Mouse (Mus musculus) forebrain, embryonic 15.5 days (tissue): Measurements from ENCODE around the gene Trim6. TPM values are rescaled to one million over a fixed set of nuclear protein-coding genes. Genes with fewer than 3 reads are reported as not detected.

Experiments used
- ATAC-seq: fragments of 200-750 bp; cut with Nextera tagmentation; replicated peaks from 2 replicates; pipeline ENCODE4 v1.8.0; 2017; ENCODE audit warnings: mild to moderate bottlenecking, moderate TSS enrichment, moderate library complexity
- H3K27ac ChIP-seq: fragments of 300-500 bp; sonication (generic); replicated peaks from 2 replicates; pipeline ENCODE4 v1.5.1; 2015; ENCODE audit warnings: mild to moderate bottlenecking, inconsistent platforms
- H3K27me3 ChIP-seq: fragments of 300-500 bp; sonication (generic); 2 replicates; pipeline ENCODE4 v1.6.1; 2015; ENCODE audit warnings: inconsistent platforms
- H3K36me3 ChIP-seq: fragments of 300-500 bp; sonication (generic); 2 replicates; pipeline ENCODE4 v1.6.1; 2015; ENCODE audit warnings: mild to moderate bottlenecking, inconsistent platforms
- H3K4me1 ChIP-seq: fragments of 300-500 bp; sonication (generic); 2 replicates; pipeline ENCODE4 v1.6.1; 2015; ENCODE audit warnings: inconsistent platforms
- H3K4me2 ChIP-seq: fragments of 300-500 bp; sonication (generic); replicated peaks from 2 replicates; pipeline ENCODE4 v1.6.1; 2015; ENCODE audit warnings: mild to moderate bottlenecking, inconsistent platforms
- H3K4me3 ChIP-seq: fragments of 300-500 bp; sonication (generic); 2 replicates; pipeline ENCODE4 v1.5.1; 2015; ENCODE audit warnings: mild to moderate bottlenecking, inconsistent platforms
- H3K9ac ChIP-seq: fragments of 300-500 bp; sonication (generic); replicated peaks from 2 replicates; pipeline ENCODE4 v1.6.1; 2015; ENCODE audit warnings: mild to moderate bottlenecking, inconsistent platforms
- H3K9me3 ChIP-seq: fragments of 300-500 bp; sonication (generic); 2 replicates; pipeline ENCODE4 v1.6.1; 2016; ENCODE audit warnings: inconsistent platforms
- WGBS: fragments of 180-500 bp; shearing (Covaris S2); methylation state at CpG from one replicate; pipeline ENCODE4 v1.1.7; 2015; ENCODE audit warnings: mixed read lengths; 5-methylcytosine and 5-hydroxymethylcytosine counted together
- polyA plus RNA-seq: library from polyadenylated mRNA; unstranded; fragments of >200 nt; fragmentation: Nextera tagmentation; extraction: Ambion mirVana; gene quantifications from 2 replicates; pipeline ENCODE4 v1.2.1, GENCODE M21; 2015

Gene Trim6
- 0.24 and 0.34 TPM in 2 replicates for polyA plus RNA-seq

GRCm38 (mm10) chr7:104218701-104219569 is at the start of gene Trim6:
Trim6 (plus strand) TSS chr7:104218793.
- H3K4me3 ChIP-seq, result peak within 1 kb of the TSS; percentile 14
- peak within 1 kb of the TSS; percentile 34 for H3K4me2 ChIP-seq
- no peak within 1 kb of the TSS for H3K9ac ChIP-seq
- no peaks in the 10 kb centered on the region for H3K36me3 ChIP-seq
- H3K27ac ChIP-seq, result no peak within 1 kb of the TSS
- no peaks in the 10 kb centered on the region for H3K27me3 ChIP-seq
- peak; percentile 53; the same call in 1 of the 2 replicates for ATAC-seq
- peaks cover 5% of the 10 kb centered on the region; the same call in 1 of the 2 replicates for H3K4me1 ChIP-seq
- no peaks in the 10 kb centered on the region for H3K9me3 ChIP-seq
- WGBS, result 3% methylated on average over 37 of the region's 37 CpGs

- no peak overlapping the region for H3K4me2 ChIP-seq
- H3K27me3 ChIP-seq, result no peaks in the 10 kb centered on the region
- no peak overlapping the region for H3K27ac ChIP-seq
- ATAC-seq, result no peak
- H3K9me3 ChIP-seq, result no peaks in the 10 kb centered on the region
- no peaks in the 10 kb centered on the region for H3K4me1 ChIP-seq
- H3K36me3 ChIP-seq, result no peaks in the 10 kb centered on the region
- 72% methylated on average over 6 of the region's 6 CpGs for WGBS
- H3K4me3 ChIP-seq, result no peak overlapping the region
- H3K9ac ChIP-seq, result no peak overlapping the region
Observed at GRCm38 (mm10) chr7:104169634-104170204, 48.9 kb upstream of the Trim6 start.

GRCm38 (mm10) chr7:104175085-104175484 is 43.5 kb upstream of the Trim6 start:
- ATAC-seq, result no peak
- Histone ChIP-seq H3K4me3 (no peak overlapping the region), H3K4me2 (no peak overlapping the region), H3K27me3 (no peaks in the 10 kb centered on the region), H3K4me1 (no peaks in the 10 kb centered on the region), H3K9me3 (no peaks in the 10 kb centered on the region), H3K9ac (no peak overlapping the region), H3K36me3 (no peaks in the 10 kb centered on the region), H3K27ac (no peak overlapping the region)
- 25% methylated on average over 1 of the region's 1 CpGs for WGBS

- WGBS, result 60% methylated on average over 5 of the region's 5 CpGs
- Histone ChIP-seq H3K4me3 (no peak overlapping the region), H3K27me3 (no peaks in the 10 kb centered on the region), H3K9me3 (no peaks in the 10 kb centered on the region), H3K27ac (no peak overlapping the region), H3K36me3 (no peaks in the 10 kb centered on the region), H3K4me1 (no peaks in the 10 kb centered on the region), H3K9ac (no peak overlapping the region), H3K4me2 (no peak overlapping the region)
- ATAC-seq, result no peak
Observed at GRCm38 (mm10) chr7:104178422-104179054, 40.1 kb upstream of the Trim6 start.

GRCm38 (mm10) chr7:104179074-104179473 is 39.5 kb upstream of the Trim6 start:
- no peak overlapping the region for H3K27ac ChIP-seq
- no peak overlapping the region for H3K4me2 ChIP-seq
- no peaks in the 10 kb centered on the region for H3K4me1 ChIP-seq
- H3K4me3 ChIP-seq, result no peak overlapping the region
- no peaks in the 10 kb centered on the region for H3K9me3 ChIP-seq
- no peaks in the 10 kb centered on the region for H3K27me3 ChIP-seq
- no peak for ATAC-seq
- no peaks in the 10 kb centered on the region for H3K36me3 ChIP-seq
- WGBS, result 83% methylated on average over 1 of the region's 1 CpGs
- no peak overlapping the region for H3K9ac ChIP-seq

- no peak for ATAC-seq
- WGBS, result 91% methylated on average over 2 of the region's 2 CpGs
Observed at GRCm38 (mm10) chr7:104183292-104183691, 35.3 kb upstream of the Trim6 start, which contains the start of gene Olfr648. Olfr648 (minus strand) TSS chr7:104183392.

GRCm38 (mm10) chr7:104191275-104191674 is 27.3 kb upstream of the Trim6 start:
- H3K4me2 ChIP-seq, result no peak overlapping the region
- H3K27me3 ChIP-seq, result no peaks in the 10 kb centered on the region
- H3K9ac ChIP-seq, result no peak overlapping the region
- 63% methylated on average over 9 of the region's 9 CpGs for WGBS
- no peaks in the 10 kb centered on the region for H3K9me3 ChIP-seq
- no peaks in the 10 kb centered on the region for H3K4me1 ChIP-seq
- H3K27ac ChIP-seq, result no peak overlapping the region
- no peaks in the 10 kb centered on the region for H3K36me3 ChIP-seq
- H3K4me3 ChIP-seq, result no peak overlapping the region
- ATAC-seq, result no peak

More at GRCm38 (mm10) chr7:104183292-104183691, 35.3 kb upstream of the Trim6 start, which contains the start of gene Olfr648:
- no peaks in the 10 kb centered on the region for H3K36me3 ChIP-seq
- H3K4me1 ChIP-seq, result no peaks in the 10 kb centered on the region
- H3K27ac ChIP-seq, result no peak within 1 kb of the TSS
- no peaks in the 10 kb centered on the region for H3K9me3 ChIP-seq
- no peak within 1 kb of the TSS for H3K4me2 ChIP-seq
- H3K27me3 ChIP-seq, result no peaks in the 10 kb centered on the region
- H3K4me3 ChIP-seq, result no peak within 1 kb of the TSS
- no peak within 1 kb of the TSS for H3K9ac ChIP-seq

- no peaks in the 10 kb centered on the region for H3K27me3 ChIP-seq
- no peaks in the 10 kb centered on the region for H3K4me1 ChIP-seq
- ATAC-seq, result no peak
- H3K9me3 ChIP-seq, result no peaks in the 10 kb centered on the region
- WGBS, result 85% methylated on average over 6 of the region's 6 CpGs
- H3K27ac ChIP-seq, result no peak within 1 kb of the TSS
- H3K4me2 ChIP-seq, result no peak within 1 kb of the TSS
- H3K9ac ChIP-seq, result no peak within 1 kb of the TSS
- no peaks in the 10 kb centered on the region for H3K36me3 ChIP-seq
- no peak within 1 kb of the TSS for H3K4me3 ChIP-seq
Observed at GRCm38 (mm10) chr7:104195885-104196284, 22.7 kb upstream of the Trim6 start, which contains the start of gene Olfr649. Olfr649 (minus strand) TSS chr7:104195985.

- H3K9me3 ChIP-seq, result no peaks in the 10 kb centered on the region
- no peak overlapping the region for H3K9ac ChIP-seq
- ATAC-seq, result peak; percentile 60; the same call in 1 of the 2 replicates
- H3K4me2 ChIP-seq, result no peak overlapping the region
- no peaks in the 10 kb centered on the region for H3K4me1 ChIP-seq
- no peaks in the 10 kb centered on the region for H3K36me3 ChIP-seq
- no peaks in the 10 kb centered on the region for H3K27me3 ChIP-seq
- H3K4me3 ChIP-seq, result no peak overlapping the region
- 4% methylated on average over 5 of the region's 5 CpGs for WGBS
- H3K27ac ChIP-seq, result no peak overlapping the region
Observed at GRCm38 (mm10) chr7:104199822-104200221, 18.8 kb upstream of the Trim6 start.

GRCm38 (mm10) chr7:104206197-104206596 is 12.4 kb upstream of the Trim6 start:
- H3K4me2 ChIP-seq, result no peak overlapping the region
- no peaks in the 10 kb centered on the region for H3K9me3 ChIP-seq
- 95% methylated on average over 7 of the region's 7 CpGs for WGBS
- H3K27ac ChIP-seq, result no peak overlapping the region
- ATAC-seq, result no peak
- no peak overlapping the region for H3K4me3 ChIP-seq
- no peaks in the 10 kb centered on the region for H3K4me1 ChIP-seq
- no peaks in the 10 kb centered on the region for H3K27me3 ChIP-seq
- H3K9ac ChIP-seq, result no peak overlapping the region
- no peaks in the 10 kb centered on the region for H3K36me3 ChIP-seq

- Histone ChIP-seq H3K27me3 (no peaks in the 10 kb centered on the region), H3K4me2 (no peak overlapping the region), H3K4me3 (no peak overlapping the region), H3K4me1 (peaks cover 5% of the 10 kb centered on the region; the same call in 1 of the 2 replicates), H3K9ac (no peak overlapping the region), H3K36me3 (no peaks in the 10 kb centered on the region), H3K27ac (no peak overlapping the region), H3K9me3 (no peaks in the 10 kb centered on the region)
- 71% methylated on average over 1 of the region's 1 CpGs for WGBS
- no peak for ATAC-seq
Observed at GRCm38 (mm10) chr7:104216011-104216535, 2.5 kb upstream of the Trim6 start.

GRCm38 (mm10) chr7:104217881-104218280 is 712 bp upstream of the Trim6 start:
- H3K9me3 ChIP-seq, result no peaks in the 10 kb centered on the region
- H3K4me1 ChIP-seq, result peaks cover 5% of the 10 kb centered on the region; the same call in 1 of the 2 replicates
- H3K9ac ChIP-seq, result no peak overlapping the region

More at GRCm38 (mm10) chr7:104217881-104218280, 712 bp upstream of the Trim6 start:
- WGBS, result 81% methylated on average over 2 of the region's 2 CpGs
- H3K36me3 ChIP-seq, result no peaks in the 10 kb centered on the region
- no peak for ATAC-seq
- no peaks in the 10 kb centered on the region for H3K27me3 ChIP-seq
- H3K4me3 ChIP-seq, result no peak overlapping the region
- H3K27ac ChIP-seq, result no peak overlapping the region
- H3K4me2 ChIP-seq, result no peak overlapping the region
